Mouse (Mus musculus): ENCODE results near the gene Gm21970. TPM values are rescaled to one million over a fixed set of nuclear protein-coding genes. Genes with fewer than 3 reads are reported as not detected.

Gm21970 gene
- polyA plus RNA-seq, 1 experiment from 2014 or later: not detected

DNA sequence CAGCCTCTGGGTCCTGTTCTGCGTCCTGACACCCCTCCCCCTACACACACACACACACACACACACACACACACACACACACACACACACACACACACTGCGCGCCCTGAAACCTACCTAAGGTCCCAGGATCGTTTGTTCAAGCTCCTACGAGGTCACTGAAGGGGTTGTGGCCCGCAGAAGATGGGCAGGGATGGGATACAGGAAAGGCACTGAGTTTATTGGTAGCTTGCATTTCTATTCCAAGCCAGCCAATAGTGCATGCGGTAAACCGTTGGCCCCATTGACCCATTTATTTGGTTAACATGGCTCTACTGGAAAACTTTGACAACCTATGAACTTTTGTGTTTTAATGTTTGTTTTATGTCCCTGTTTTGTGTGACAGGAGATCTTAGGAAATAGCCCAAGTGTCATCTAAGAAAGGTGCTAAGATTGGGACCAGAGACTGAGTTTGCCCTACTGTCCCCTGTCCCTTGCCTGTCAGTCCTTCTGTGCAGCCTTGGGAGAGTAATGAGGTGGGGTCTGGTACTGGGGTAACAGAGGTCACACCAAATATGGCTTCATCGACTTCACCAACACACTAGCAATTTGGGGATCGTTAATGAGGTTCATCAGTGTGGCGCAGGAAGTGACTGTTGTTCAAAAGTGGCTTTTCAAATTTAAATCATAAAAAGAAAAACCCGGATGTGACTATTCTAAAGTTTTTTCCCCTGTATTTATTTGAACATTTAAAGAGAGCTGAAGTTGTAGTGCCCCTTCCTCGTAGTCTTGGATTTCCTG, 17.9 kb upstream of the Gm21970 start:
- Histone ChIP-seq H3K9ac (replicated peaks) (peak overlapping the region; percentile 92), H3K4me3 (peak overlapping the region; percentile 86), H3K27me3 (no peaks in the 10 kb centered on the region), H3K27ac (replicated peaks) (peak overlapping the region; percentile 95), H3K9me3 (no peaks in the 10 kb centered on the region), H3K4me1 (peaks cover 11% of the 10 kb centered on the region), H3K36me3 (no peaks in the 10 kb centered on the region), H3K4me2 (replicated peaks) (peak overlapping the region; percentile 65)
- WGBS: 49% methylated on average over 13 of the region's 13 CpGs
- ATAC-seq (ENCODE audit: low FRiP score, low read depth): no peak

DNA sequence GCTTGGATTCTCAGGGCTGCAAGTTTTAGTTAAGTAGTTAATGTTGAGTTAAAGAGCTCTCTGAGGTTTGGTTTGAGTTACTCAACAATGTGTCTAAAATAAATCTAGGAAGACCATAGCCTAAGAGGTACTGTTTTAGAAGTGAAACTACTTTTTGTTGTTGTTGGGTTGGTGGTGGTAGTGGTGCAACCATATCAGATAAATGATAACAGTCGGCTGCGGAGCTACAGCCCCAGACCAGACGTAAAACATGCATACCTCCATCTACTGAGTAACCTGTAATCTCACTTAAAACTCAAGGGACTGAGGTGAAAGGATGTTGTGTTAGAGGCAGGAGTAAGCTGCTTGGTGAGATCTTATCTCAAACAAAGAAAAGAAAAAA, 17.3 kb upstream of the Gm21970 start:
- H3K9me3 ChIP-seq: no peaks in the 10 kb centered on the region
- H3K4me3 ChIP-seq: no peak overlapping the region
- 96% methylated on average over 3 of the region's 3 CpGs for WGBS
- H3K27me3 ChIP-seq: no peaks in the 10 kb centered on the region
- H3K36me3 ChIP-seq: no peaks in the 10 kb centered on the region
- no peak overlapping the region for H3K9ac ChIP-seq (replicated peaks)
- 0 out of 2 replicates have a peak overlapping the region, but pooled peaks have one; percentile 65 for H3K4me2 ChIP-seq (replicated peaks)
- no peak overlapping the region for H3K27ac ChIP-seq (replicated peaks)
- no peak for ATAC-seq (ENCODE audit: low FRiP score, low read depth)
- H3K4me1 ChIP-seq: peaks cover 16% of the 10 kb centered on the region

DNA sequence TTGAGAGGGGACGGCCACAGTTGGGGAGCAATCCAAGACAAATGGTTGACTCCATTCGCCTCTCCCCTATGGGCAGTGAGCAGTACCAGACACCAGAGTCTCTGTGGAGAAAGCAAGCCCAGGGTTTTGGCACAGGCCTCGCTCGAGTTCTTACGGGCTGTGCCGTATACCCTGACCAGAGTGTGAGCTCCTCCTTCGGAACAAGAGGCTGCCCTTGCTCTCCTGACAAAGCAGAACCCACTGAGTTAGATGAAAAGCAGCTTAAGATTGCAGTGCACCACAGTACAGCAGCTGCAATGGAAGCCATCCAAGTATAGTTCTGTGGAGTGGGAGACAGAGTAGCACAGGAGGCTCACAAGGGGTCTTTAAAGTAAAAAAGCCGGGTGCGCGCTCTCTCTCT, 14.8 kb upstream of the Gm21970 start:
- WGBS: 91% methylated on average over 10 of the region's 10 CpGs
- Histone ChIP-seq H3K27me3 (no peaks in the 10 kb centered on the region), H3K9me3 (no peaks in the 10 kb centered on the region), H3K9ac (replicated peaks) (no peak overlapping the region), H3K4me2 (replicated peaks) (no peak overlapping the region), H3K36me3 (no peaks in the 10 kb centered on the region), H3K4me1 (peaks cover 18% of the 10 kb centered on the region), H3K27ac (replicated peaks) (no peak overlapping the region), H3K4me3 (no peak overlapping the region)
- no peak for ATAC-seq (ENCODE audit: low FRiP score, low read depth)

DNA sequence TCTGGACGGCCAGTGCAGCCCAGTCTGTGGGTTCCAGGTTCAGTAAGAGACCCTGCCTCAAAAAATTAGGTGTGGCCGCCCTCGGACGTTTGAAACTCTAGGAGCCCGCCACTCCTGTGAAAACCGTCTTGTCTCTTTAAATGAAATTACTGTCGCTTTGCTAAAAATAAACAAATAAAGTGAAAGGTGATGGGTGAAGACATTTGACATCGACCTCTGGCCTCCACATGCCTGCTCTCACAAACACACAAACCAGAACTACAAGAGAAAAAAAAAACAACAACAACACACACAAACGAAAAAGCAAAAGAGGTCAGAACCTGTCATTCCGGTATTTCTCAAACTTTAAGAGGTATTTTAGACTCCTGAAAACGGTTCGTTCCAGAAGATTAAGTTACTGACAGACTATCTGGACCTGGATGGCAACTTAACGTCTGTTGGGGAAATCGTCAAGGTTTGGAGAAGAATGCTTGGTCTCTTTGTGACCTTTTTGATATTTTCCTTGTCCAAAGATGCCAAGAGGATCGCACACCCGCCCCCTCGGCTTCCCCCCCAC, 13.0 kb upstream of the Gm21970 start:
- H3K4me2 ChIP-seq (replicated peaks): no peak overlapping the region
- ATAC-seq (ENCODE audit: low FRiP score, low read depth): no peak
- peaks cover 13% of the 10 kb centered on the region for H3K4me1 ChIP-seq
- WGBS: 62% methylated on average over 17 of the region's 17 CpGs
- H3K4me3 ChIP-seq: no peak overlapping the region
- H3K27me3 ChIP-seq: no peaks in the 10 kb centered on the region
- H3K9ac ChIP-seq (replicated peaks): no peak overlapping the region
- H3K27ac ChIP-seq (replicated peaks): 0 out of 2 replicates have a peak overlapping the region, but pooled peaks have one; percentile 54
- H3K36me3 ChIP-seq: 0 out of 2 replicates have a peak, but pooled peaks cover under 1% of the 10 kb centered on the region
- H3K9me3 ChIP-seq: no peaks in the 10 kb centered on the region

DNA sequence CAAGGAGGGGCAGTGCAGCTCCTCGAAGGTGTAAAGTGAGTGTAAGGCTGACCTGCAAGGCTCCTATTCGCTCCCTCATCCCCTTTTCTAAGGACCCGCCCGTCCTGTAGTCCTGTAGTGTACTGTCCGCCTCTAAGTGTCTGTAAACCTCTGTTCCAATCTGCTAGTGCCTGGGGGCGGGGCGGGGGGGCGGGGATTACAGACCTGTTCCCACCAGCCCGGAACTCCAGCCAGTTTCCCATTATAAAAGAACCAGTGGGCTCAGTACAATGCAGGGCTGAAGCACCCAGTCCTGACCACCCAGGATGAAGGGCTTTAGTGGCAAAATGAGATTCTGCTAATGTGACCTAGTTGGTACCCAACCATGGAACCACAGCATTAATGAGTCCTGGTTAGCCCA, 12.5 kb upstream of the Gm21970 start:
- peak; percentile 47 for ATAC-seq (ENCODE audit: low FRiP score, low read depth)

DNA sequence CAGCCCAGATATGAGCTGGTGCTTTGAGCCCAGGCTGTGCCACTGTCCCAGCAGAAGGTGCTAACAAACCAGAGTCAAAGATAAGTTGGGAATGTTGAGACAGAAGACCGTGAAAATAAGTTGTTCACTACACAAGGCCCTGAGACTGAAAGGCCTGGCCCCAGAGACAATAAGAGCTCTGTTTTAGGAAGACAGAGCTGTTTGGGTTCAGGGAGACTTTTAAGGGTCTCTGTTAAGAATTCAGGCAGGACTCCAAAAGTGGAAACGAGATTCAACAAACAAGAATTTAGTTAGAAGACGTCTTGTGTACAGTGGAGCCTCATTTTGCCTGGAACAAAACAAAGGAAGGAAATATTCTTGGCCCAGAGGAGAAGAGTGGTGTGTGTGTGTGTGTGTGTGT, 12.1 kb upstream of the Gm21970 start:
- Histone ChIP-seq H3K9ac (replicated peaks) (no peak overlapping the region), H3K4me3 (no peak overlapping the region), H3K27me3 (no peaks in the 10 kb centered on the region), H3K4me1 (peaks cover 8% of the 10 kb centered on the region), H3K27ac (replicated peaks) (peak overlapping the region; percentile 54; the same call in 1 of the 2 replicates), H3K36me3 (peaks cover 9% of the 10 kb centered on the region), H3K9me3 (no peaks in the 10 kb centered on the region), H3K4me2 (replicated peaks) (no peak overlapping the region)
- no peak; the same call in 1 of the 2 replicates for ATAC-seq (ENCODE audit: low FRiP score, low read depth)
- 52% methylated on average over 3 of the region's 3 CpGs for WGBS

More for the DNA sequence above, 12.5 kb upstream of the Gm21970 start:
- Histone ChIP-seq H3K4me3 (no peak overlapping the region), H3K4me2 (replicated peaks) (no peak overlapping the region), H3K27ac (replicated peaks) (peak overlapping the region; percentile 54; the same call in 1 of the 2 replicates), H3K9ac (replicated peaks) (no peak overlapping the region), H3K4me1 (peaks cover 8% of the 10 kb centered on the region), H3K9me3 (no peaks in the 10 kb centered on the region), H3K27me3 (no peaks in the 10 kb centered on the region), H3K36me3 (peaks cover 5% of the 10 kb centered on the region)
- 35% methylated on average over 9 of the region's 9 CpGs for WGBS

DNA sequence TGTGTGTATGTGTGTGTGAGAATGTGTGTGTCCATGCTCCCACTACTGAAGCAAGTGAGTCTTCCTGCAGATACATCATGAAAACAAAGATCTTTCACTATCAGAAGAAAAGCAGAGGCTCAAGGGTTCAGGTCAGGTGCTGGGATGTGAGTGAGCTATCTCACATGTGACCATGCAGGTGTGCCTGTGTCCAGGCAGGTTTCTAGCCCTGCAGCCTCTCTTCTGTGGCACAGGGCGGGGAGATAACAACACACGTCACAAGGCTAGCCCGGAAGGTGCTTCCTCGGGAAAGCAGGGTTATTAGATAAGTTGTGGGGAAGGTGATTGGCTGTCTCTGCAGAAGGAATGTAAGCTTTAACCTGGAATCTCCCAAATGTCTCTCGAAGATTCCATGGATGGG, 11.4 kb upstream of the Gm21970 start:
- Histone ChIP-seq H3K9ac (replicated peaks) (no peak overlapping the region), H3K27ac (replicated peaks) (no peak overlapping the region), H3K36me3 (peaks cover 14% of the 10 kb centered on the region), H3K27me3 (no peaks in the 10 kb centered on the region), H3K9me3 (no peaks in the 10 kb centered on the region), H3K4me1 (peaks cover 8% of the 10 kb centered on the region), H3K4me3 (no peak overlapping the region), H3K4me2 (replicated peaks) (no peak overlapping the region)
- WGBS: 89% methylated on average over 5 of the region's 5 CpGs
- no peak for ATAC-seq (ENCODE audit: low FRiP score, low read depth)

DNA sequence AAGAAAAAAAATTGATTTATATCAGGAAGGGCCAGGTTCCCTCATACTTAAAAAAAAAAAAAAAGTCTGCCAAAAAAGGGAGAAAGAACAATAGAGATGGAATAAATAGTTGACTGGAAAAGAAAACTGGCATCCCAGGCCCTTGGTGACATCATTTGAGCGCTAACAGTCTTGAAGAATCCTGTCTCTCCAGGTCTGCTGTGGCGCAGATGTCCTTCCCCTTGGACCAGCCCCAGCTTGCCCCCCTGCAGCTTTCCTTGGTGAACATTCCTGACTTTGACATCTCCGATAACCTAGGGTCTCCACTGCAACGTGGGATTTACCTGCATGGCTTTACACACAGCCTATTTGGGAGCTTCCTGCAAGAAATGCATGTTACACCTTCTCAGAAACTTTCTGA, 9.9 kb upstream of the Gm21970 start:
- H3K27me3 ChIP-seq: no peaks in the 10 kb centered on the region
- 89% methylated on average over 4 of the region's 4 CpGs for WGBS
- peaks cover 8% of the 10 kb centered on the region for H3K4me1 ChIP-seq
- no peak for ATAC-seq (ENCODE audit: low FRiP score, low read depth)
- no peak overlapping the region for H3K27ac ChIP-seq (replicated peaks)
- H3K4me2 ChIP-seq (replicated peaks): no peak overlapping the region
- no peak overlapping the region for H3K9ac ChIP-seq (replicated peaks)
- H3K9me3 ChIP-seq: no peaks in the 10 kb centered on the region
- H3K36me3 ChIP-seq: peaks cover 14% of the 10 kb centered on the region
- no peak overlapping the region for H3K4me3 ChIP-seq

DNA sequence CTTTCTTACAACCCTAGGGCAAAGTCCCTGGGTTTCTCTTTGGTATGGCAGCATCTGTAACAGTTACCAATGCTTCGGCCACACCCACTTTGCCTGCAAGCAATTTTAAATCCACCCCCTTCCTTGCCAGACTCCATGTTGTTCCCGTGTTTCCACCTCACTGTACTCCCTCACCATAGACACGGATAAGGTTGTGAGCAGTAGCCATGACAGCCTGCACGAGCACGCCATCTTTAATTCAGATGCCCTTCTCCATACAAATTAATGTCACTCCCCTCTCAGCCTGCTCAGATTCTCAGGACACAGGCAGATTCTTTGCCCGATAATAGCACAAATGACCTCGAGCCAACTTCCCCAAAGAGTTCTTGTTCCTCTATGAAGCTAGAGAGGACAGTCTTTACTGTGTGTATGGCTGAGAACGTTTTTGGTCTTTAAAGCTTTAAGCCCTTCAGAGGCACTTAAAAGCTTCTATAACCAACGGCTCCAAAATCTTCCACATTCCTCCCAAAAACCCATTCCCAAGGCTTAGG, 9.2 kb upstream of the Gm21970 start:
- peaks cover 8% of the 10 kb centered on the region for H3K4me1 ChIP-seq
- no peaks in the 10 kb centered on the region for H3K9me3 ChIP-seq
- H3K4me2 ChIP-seq (replicated peaks): no peak overlapping the region
- ATAC-seq (ENCODE audit: low FRiP score, low read depth): no peak
- no peak overlapping the region for H3K4me3 ChIP-seq
- WGBS: 89% methylated on average over 9 of the region's 9 CpGs
- H3K36me3 ChIP-seq: peaks cover 14% of the 10 kb centered on the region
- H3K27ac ChIP-seq (replicated peaks): no peak overlapping the region
- H3K9ac ChIP-seq (replicated peaks): no peak overlapping the region
- no peaks in the 10 kb centered on the region for H3K27me3 ChIP-seq

DNA sequence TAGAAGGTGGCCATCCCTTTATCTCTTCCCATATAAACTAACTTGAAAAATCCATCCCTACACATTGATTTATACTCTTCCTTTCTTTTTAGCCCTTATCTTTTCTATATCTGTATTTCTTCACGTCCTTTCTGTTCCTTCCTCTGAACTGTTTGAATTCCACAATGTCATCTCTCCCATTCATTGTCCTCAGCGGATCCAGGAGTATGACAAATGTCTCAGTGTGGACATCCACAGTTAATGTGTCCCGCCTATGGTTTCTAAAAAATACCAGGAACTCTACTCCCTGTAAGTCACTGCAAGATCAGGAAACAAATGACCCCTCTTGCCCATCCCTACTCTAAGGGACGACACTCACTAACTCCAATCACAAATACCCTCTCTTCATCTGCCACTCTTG, 7.3 kb upstream of the Gm21970 start:
- peaks cover 1% of the 10 kb centered on the region; the same call in 1 of the 2 replicates for H3K4me1 ChIP-seq
- no peak overlapping the region for H3K4me3 ChIP-seq
- H3K27ac ChIP-seq (replicated peaks): no peak overlapping the region
- peaks cover 31% of the 10 kb centered on the region for H3K36me3 ChIP-seq
- no peaks in the 10 kb centered on the region for H3K27me3 ChIP-seq
- no peak overlapping the region for H3K4me2 ChIP-seq (replicated peaks)
- 95% methylated on average over 4 of the region's 4 CpGs for WGBS
- no peak for ATAC-seq (ENCODE audit: low FRiP score, low read depth)
- no peak overlapping the region for H3K9ac ChIP-seq (replicated peaks)
- no peaks in the 10 kb centered on the region for H3K9me3 ChIP-seq

DNA sequence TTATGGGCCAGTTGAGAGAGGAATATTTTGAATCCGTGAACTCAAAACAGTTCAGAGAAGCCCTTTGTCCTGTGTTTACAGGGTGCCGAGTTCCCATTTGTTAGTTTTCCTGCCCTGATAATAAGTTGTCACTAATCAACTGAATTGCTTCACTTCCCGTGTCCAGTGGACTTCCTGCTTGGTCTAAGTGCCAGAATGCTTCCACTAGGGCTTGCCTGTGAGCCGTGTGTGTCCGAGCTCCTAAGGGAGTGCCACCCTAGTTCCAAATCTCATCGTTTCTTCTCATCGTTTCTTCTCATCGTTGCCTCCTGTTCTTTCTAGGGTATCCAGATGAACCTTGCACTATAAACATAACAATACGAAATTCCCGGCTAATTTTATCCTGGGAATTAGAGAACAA, 5.9 kb upstream of the Gm21970 start:
- 57% methylated on average over 10 of the region's 10 CpGs for WGBS
- H3K27ac ChIP-seq (replicated peaks): no peak overlapping the region
- no peak for ATAC-seq (ENCODE audit: low FRiP score, low read depth)
- no peak overlapping the region for H3K4me3 ChIP-seq
- no peaks in the 10 kb centered on the region for H3K27me3 ChIP-seq
- no peak overlapping the region for H3K4me2 ChIP-seq (replicated peaks)
- peaks cover 38% of the 10 kb centered on the region for H3K36me3 ChIP-seq
- no peaks in the 10 kb centered on the region for H3K9me3 ChIP-seq
- no peak overlapping the region for H3K9ac ChIP-seq (replicated peaks)
- H3K4me1 ChIP-seq: no peaks in the 10 kb centered on the region

DNA sequence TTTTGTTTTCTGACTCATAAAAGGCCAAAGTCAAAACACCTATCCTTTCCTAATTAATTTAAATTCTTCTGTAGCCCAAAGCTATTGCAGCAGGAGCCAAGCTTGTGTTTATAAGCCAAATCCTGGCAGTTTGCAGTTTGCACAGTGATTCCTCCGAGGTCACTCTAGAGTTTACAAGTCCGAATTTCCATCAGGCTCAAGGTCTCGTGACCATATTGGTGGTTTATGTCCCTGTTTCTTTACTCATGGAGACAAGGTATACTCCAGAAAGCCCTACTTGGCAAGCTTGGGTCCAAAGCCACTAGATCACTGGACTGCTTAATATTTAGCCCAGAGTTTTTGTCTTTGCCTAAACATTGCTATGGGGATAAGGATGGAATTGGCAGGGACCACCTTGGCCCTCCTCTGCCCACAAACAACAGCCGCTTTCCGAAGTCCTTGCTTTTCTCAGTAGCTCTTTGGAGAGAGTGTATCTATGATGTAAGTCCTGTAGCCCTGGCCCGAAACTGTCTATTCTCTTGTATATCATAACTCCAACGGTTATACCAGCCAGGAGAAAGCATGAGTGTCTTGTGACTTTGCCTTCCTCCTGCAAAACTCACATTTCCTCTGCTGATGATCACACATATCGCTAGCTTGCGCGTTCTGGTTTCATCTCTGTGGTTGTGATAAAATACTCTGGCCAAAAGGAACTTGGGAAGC, 5.0 kb upstream of the Gm21970 start:
- ATAC-seq (ENCODE audit: low FRiP score, low read depth): no peak
- H3K4me2 ChIP-seq (replicated peaks): no peak overlapping the region
- H3K9ac ChIP-seq (replicated peaks): no peak overlapping the region
- H3K27ac ChIP-seq (replicated peaks): no peak overlapping the region
- 93% methylated on average over 10 of the region's 10 CpGs for whole genome bisulfite sequencing
- no peaks in the 10 kb centered on the region for H3K4me1 ChIP-seq
- peaks cover 38% of the 10 kb centered on the region for H3K36me3 ChIP-seq
- no peaks in the 10 kb centered on the region for H3K9me3 ChIP-seq
- no peak overlapping the region for H3K4me3 ChIP-seq
- no peaks in the 10 kb centered on the region for H3K27me3 ChIP-seq

Measured in midbrain, embryonic 12.5 days (tissue).